Mouse (Mus musculus): ENCODE measurements around the gene Prpf6. TPM values are rescaled to one million over a fixed set of nuclear protein-coding genes. Genes with fewer than 3 reads are reported as not detected.
A peak's percentile ranks its signal among the peaks of the same experiment; 100 is the strongest.

Prpf6 gene
- polyA plus RNA-seq, 1 experiment from 2014 or later, result 66.5 TPM

DNA sequence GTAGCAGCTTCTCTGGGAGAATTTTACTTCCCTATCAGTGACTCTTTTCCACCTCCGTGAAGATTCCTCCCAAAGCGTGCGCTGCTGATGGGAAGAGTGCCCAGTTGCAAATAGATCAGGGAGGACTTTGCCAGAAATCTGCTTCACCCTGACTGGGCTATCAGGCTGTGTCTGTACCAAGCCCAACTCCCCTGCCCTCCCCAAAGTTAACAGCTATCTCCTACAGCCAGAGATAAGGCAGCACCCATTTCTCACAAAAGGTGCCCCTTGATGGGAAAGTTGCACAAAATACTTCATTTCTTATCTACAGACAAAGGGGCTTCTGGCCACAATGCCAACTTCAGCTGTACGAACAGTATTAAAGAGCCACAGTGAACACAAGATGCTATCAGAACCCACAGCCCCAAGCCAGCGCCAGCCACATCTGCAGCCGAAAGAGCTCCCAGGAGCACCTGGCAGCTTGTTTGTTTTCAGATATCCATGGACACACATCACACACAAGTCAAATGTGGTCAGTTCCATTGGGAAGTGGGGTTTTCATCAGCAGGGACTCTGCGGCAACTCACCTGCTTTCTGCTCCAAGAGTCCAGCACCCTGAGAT, 13.6 kb upstream of the Prpf6 start:
- no peaks in the 10 kb centered on the region for H3K36me3 ChIP-seq (ENCODE audit: control insufficient read depth, insufficient read depth, low read length)
- H3K27ac ChIP-seq (ENCODE audit: low read depth, low read length), result no peak overlapping the region
- no peak overlapping the region for H3K4me3 ChIP-seq (ENCODE audit: low read depth, low read length)
- H3K27me3 ChIP-seq (ENCODE audit: control insufficient read depth, insufficient read depth, low read length), result no peaks in the 10 kb centered on the region
- H3K9ac ChIP-seq (ENCODE audit: low read depth, low read length), result no peak overlapping the region
- H3K9me3 ChIP-seq (ENCODE audit: control insufficient read depth, low read length), result no peaks in the 10 kb centered on the region
- no peak for ATAC-seq (ENCODE audit: low FRiP score)
- no peak overlapping the region for H3K4me2 ChIP-seq (replicated peaks; ENCODE audit: low read depth, low read length)
- WGBS, result 79% methylated on average over 7 of the region's 7 CpGs
- 0 out of 2 replicates have a peak, but pooled peaks cover 2% of the 10 kb centered on the region for H3K4me1 ChIP-seq (replicated peaks; ENCODE audit: control insufficient read depth, insufficient read depth, low read length)
- no peak for DNase-seq (ENCODE audit: low spot score)

GRCm38 (mm10) chr2:181578790-181579618, 12.7 kb upstream of the Prpf6 start:
- Histone ChIP-seq H3K27me3 (ENCODE audit: control insufficient read depth, insufficient read depth, low read length) (no peaks in the 10 kb centered on the region), H3K4me2 (replicated peaks; ENCODE audit: low read depth, low read length) (no peak overlapping the region), H3K36me3 (ENCODE audit: control insufficient read depth, insufficient read depth, low read length) (0 out of 2 replicates have a peak, but pooled peaks cover under 1% of the 10 kb centered on the region), H3K9ac (ENCODE audit: low read depth, low read length) (no peak overlapping the region), H3K4me1 (replicated peaks; ENCODE audit: control insufficient read depth, insufficient read depth, low read length) (0 out of 2 replicates have a peak, but pooled peaks cover 2% of the 10 kb centered on the region), H3K4me3 (ENCODE audit: low read depth, low read length) (no peak overlapping the region), H3K27ac (ENCODE audit: low read depth, low read length) (no peak overlapping the region), H3K9me3 (ENCODE audit: control insufficient read depth, low read length) (no peaks in the 10 kb centered on the region)
- no peak for ATAC-seq (ENCODE audit: low FRiP score)
- DNase-seq (ENCODE audit: low spot score), result no peak
- 68% methylated on average over 5 of the region's 5 CpGs for WGBS

GRCm38 (mm10) chr2:181579681-181580080, 12.0 kb upstream of the Prpf6 start:
- Histone ChIP-seq H3K36me3 (ENCODE audit: control insufficient read depth, insufficient read depth, low read length) (peaks cover 6% of the 10 kb centered on the region), H3K4me2 (replicated peaks; ENCODE audit: low read depth, low read length) (no peak overlapping the region), H3K4me1 (replicated peaks; ENCODE audit: control insufficient read depth, insufficient read depth, low read length) (0 out of 2 replicates have a peak, but pooled peaks cover 2% of the 10 kb centered on the region), H3K9me3 (ENCODE audit: control insufficient read depth, low read length) (no peaks in the 10 kb centered on the region), H3K27me3 (ENCODE audit: control insufficient read depth, insufficient read depth, low read length) (no peaks in the 10 kb centered on the region), H3K9ac (ENCODE audit: low read depth, low read length) (no peak overlapping the region), H3K27ac (ENCODE audit: low read depth, low read length) (no peak overlapping the region), H3K4me3 (ENCODE audit: low read depth, low read length) (no peak overlapping the region)
- ATAC-seq (ENCODE audit: low FRiP score) (no peak), DNase-seq (ENCODE audit: low spot score) (no peak)
- WGBS, result 92% methylated on average over 1 of the region's 1 CpGs

GRCm38 (mm10) chr2:181580131-181580772, 11.4 kb upstream of the Prpf6 start:
- Histone ChIP-seq H3K4me3 (ENCODE audit: low read depth, low read length) (peak overlapping the region; percentile 79), H3K4me2 (replicated peaks; ENCODE audit: low read depth, low read length) (peak overlapping the region; percentile 94), H3K4me1 (replicated peaks; ENCODE audit: control insufficient read depth, insufficient read depth, low read length) (0 out of 2 replicates have a peak, but pooled peaks cover 2% of the 10 kb centered on the region), H3K9ac (ENCODE audit: low read depth, low read length) (no peak overlapping the region), H3K9me3 (ENCODE audit: control insufficient read depth, low read length) (no peaks in the 10 kb centered on the region), H3K27ac (ENCODE audit: low read depth, low read length) (no peak overlapping the region), H3K36me3 (ENCODE audit: control insufficient read depth, insufficient read depth, low read length) (peaks cover 7% of the 10 kb centered on the region), H3K27me3 (ENCODE audit: control insufficient read depth, insufficient read depth, low read length) (no peaks in the 10 kb centered on the region)
- no peak for ATAC-seq (ENCODE audit: low FRiP score)
- WGBS, result 90% methylated on average over 5 of the region's 5 CpGs
- DNase-seq (ENCODE audit: low spot score), result no peak

DNA sequence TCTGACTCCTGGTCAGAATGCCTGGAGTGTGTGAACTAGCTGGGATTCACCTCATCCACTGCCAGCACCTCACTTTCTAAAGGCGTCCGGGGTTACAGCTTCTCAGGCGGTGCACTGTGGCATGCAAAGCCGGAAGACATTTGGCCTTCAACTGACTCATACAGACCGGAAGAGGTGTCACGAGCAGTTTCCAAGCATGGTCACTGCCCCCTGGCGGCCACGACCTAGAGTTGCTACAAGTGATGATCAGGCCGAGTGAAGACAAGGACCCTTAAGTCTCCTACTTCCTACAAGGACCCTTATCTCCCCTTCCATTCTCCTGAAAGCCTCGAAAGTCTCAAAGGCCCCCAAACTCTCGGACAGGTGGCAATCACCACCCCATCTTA, 10.7 kb upstream of the Prpf6 start:
- Histone ChIP-seq H3K4me1 (replicated peaks; ENCODE audit: control insufficient read depth, insufficient read depth, low read length) (0 out of 2 replicates have a peak, but pooled peaks cover 2% of the 10 kb centered on the region), H3K4me2 (replicated peaks; ENCODE audit: low read depth, low read length) (peak overlapping the region; percentile 94), H3K9me3 (ENCODE audit: control insufficient read depth, low read length) (no peaks in the 10 kb centered on the region), H3K27me3 (ENCODE audit: control insufficient read depth, insufficient read depth, low read length) (no peaks in the 10 kb centered on the region), H3K27ac (ENCODE audit: low read depth, low read length) (peak overlapping the region; percentile 84), H3K36me3 (ENCODE audit: control insufficient read depth, insufficient read depth, low read length) (peaks cover 10% of the 10 kb centered on the region), H3K9ac (ENCODE audit: low read depth, low read length) (peak overlapping the region; percentile 95), H3K4me3 (ENCODE audit: low read depth, low read length) (peak overlapping the region; percentile 79)
- WGBS, result under 1% methylated on average over 11 of the region's 11 CpGs
- ATAC-seq (ENCODE audit: low FRiP score), result peak; percentile 76
- DNase-seq (ENCODE audit: low spot score), result peak; percentile 94

DNA sequence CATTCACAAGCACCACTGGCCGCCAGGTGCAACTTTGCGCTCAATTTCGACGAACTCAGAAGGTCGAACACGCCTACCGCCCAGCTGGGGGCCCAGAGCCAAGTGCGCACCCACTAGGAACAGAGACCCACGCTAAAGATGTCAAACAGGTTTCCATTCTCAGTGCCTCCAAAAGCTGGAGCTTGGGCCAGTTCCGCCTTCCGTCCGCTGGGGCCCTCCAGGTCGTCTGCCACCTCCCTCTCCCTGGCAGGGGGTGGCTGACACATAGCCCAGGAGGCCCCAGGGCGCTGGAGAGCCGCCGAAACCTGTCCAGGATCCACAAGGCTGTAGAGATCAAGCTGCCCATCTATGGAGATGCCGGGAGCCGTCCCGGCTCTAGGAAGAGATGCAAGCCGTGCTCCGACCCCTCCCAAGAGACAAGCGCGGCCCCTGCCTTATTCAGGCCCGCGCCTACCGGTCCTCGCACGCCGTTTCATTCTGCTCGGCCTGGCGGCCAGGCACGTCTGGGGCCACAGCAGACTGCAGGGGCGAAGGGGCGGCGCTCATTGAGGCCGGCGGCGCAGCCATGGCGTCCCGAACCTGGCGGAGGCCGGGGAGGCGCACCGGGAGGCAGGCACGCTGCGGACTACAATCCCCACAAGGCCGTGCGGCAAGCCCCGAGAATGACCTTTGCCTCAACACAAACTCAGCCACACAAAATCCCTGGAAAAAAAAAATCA, 10.1 kb upstream of the Prpf6 start:
- peak overlapping the region; percentile 95 for H3K9ac ChIP-seq (ENCODE audit: low read depth, low read length)
- ATAC-seq (ENCODE audit: low FRiP score), result peak; percentile 86
- no peaks in the 10 kb centered on the region for H3K27me3 ChIP-seq (ENCODE audit: control insufficient read depth, insufficient read depth, low read length)
- H3K27ac ChIP-seq (ENCODE audit: low read depth, low read length), result peak overlapping the region; percentile 84
- H3K9me3 ChIP-seq (ENCODE audit: control insufficient read depth, low read length), result no peaks in the 10 kb centered on the region
- WGBS, result under 1% methylated on average over 49 of the region's 49 CpGs
- peak overlapping the region; percentile 79 for H3K4me3 ChIP-seq (ENCODE audit: low read depth, low read length)
- H3K4me1 ChIP-seq (replicated peaks; ENCODE audit: control insufficient read depth, insufficient read depth, low read length), result 0 out of 2 replicates have a peak, but pooled peaks cover 2% of the 10 kb centered on the region
- DNase-seq (ENCODE audit: low spot score), result peak; percentile 87
- peak overlapping the region; percentile 94 for H3K4me2 ChIP-seq (replicated peaks; ENCODE audit: low read depth, low read length)
- H3K36me3 ChIP-seq (ENCODE audit: control insufficient read depth, insufficient read depth, low read length), result peaks cover 12% of the 10 kb centered on the region

GRCm38 (mm10) chr2:181582358-181582757, 9.3 kb upstream of the Prpf6 start:
- no peaks in the 10 kb centered on the region for H3K9me3 ChIP-seq (ENCODE audit: control insufficient read depth, low read length)
- no peak overlapping the region for H3K27ac ChIP-seq (ENCODE audit: low read depth, low read length)
- 0 out of 2 replicates have a peak, but pooled peaks cover 2% of the 10 kb centered on the region for H3K4me1 ChIP-seq (replicated peaks; ENCODE audit: control insufficient read depth, insufficient read depth, low read length)
- no peak overlapping the region for H3K4me3 ChIP-seq (ENCODE audit: low read depth, low read length)
- DNase-seq (ENCODE audit: low spot score) (no peak), ATAC-seq (ENCODE audit: low FRiP score) (no peak)
- WGBS, result 85% methylated on average over 2 of the region's 2 CpGs
- H3K9ac ChIP-seq (ENCODE audit: low read depth, low read length), result no peak overlapping the region
- H3K36me3 ChIP-seq (ENCODE audit: control insufficient read depth, insufficient read depth, low read length), result peaks cover 12% of the 10 kb centered on the region
- H3K4me2 ChIP-seq (replicated peaks; ENCODE audit: low read depth, low read length), result no peak overlapping the region
- H3K27me3 ChIP-seq (ENCODE audit: control insufficient read depth, insufficient read depth, low read length), result no peaks in the 10 kb centered on the region

DNA sequence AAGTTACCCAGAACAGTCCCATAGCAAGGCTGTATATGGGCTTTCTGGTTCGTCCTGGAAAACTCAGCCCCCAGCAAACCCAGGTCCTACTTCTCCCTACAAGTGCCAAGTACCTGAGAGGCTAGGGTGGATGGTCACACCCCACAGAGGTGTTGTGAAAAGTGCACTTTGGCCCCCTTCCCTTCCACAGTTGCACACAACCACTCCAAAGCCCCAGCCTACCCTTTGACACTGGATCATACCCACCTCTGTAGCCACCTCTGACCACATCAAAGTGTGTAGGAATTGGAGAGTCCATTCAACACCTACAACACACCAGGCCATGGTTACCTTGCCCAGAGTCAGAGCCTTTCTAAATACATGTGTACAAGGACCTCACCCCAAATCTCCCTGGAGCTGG, 8.7 kb upstream of the Prpf6 start:
- DNase-seq (ENCODE audit: low spot score) (no peak), ATAC-seq (ENCODE audit: low FRiP score) (no peak)
- Histone ChIP-seq H3K9ac (ENCODE audit: low read depth, low read length) (no peak overlapping the region), H3K27ac (ENCODE audit: low read depth, low read length) (no peak overlapping the region), H3K4me1 (replicated peaks; ENCODE audit: control insufficient read depth, insufficient read depth, low read length) (0 out of 2 replicates have a peak, but pooled peaks cover 2% of the 10 kb centered on the region), H3K36me3 (ENCODE audit: control insufficient read depth, insufficient read depth, low read length) (peaks cover 15% of the 10 kb centered on the region), H3K27me3 (ENCODE audit: control insufficient read depth, insufficient read depth, low read length) (no peaks in the 10 kb centered on the region), H3K9me3 (ENCODE audit: control insufficient read depth, low read length) (no peaks in the 10 kb centered on the region), H3K4me3 (ENCODE audit: low read depth, low read length) (no peak overlapping the region), H3K4me2 (replicated peaks; ENCODE audit: low read depth, low read length) (no peak overlapping the region)
- WGBS, result 85% methylated on average over 1 of the region's 1 CpGs
